Mouse (Mus musculus) limb, embryonic 10.5 days (tissue): ENCODE results near the gene Lrch1. TPM values are rescaled to one million over a fixed set of nuclear protein-coding genes. Genes with fewer than 3 reads are reported as not detected.

ENCODE experiments used
- DNase-seq: peaks from one replicate; pipeline ENCODE4 v3.0.0-alpha.2; 2017; ENCODE audit warnings: low spot score
- H3K27ac ChIP-seq: fragments of 300-500 bp; sonication (generic); 2 replicates; pipeline ENCODE4 v1.5.1; 2016; ENCODE audit warnings: mild to moderate bottlenecking
- H3K27me3 ChIP-seq: fragments of 300-500 bp; sonication (generic); 2 replicates; pipeline ENCODE4 v1.6.1; 2016; ENCODE audit warnings: low read depth, mild to moderate bottlenecking; ENCODE audit not compliant: poor library complexity, severe bottlenecking
- H3K36me3 ChIP-seq: fragments of 300-500 bp; sonication (generic); 2 replicates; pipeline ENCODE4 v1.6.1; 2016; ENCODE audit warnings: mild to moderate bottlenecking, moderate library complexity
- H3K4me1 ChIP-seq: fragments of 300-500 bp; sonication (generic); 2 replicates; pipeline ENCODE4 v1.6.1; 2016
- H3K4me3 ChIP-seq: fragments of 300-500 bp; sonication (generic); 2 replicates; pipeline ENCODE4 v1.5.1; 2016; ENCODE audit warnings: mild to moderate bottlenecking, moderate library complexity
- H3K9me3 ChIP-seq: fragments of 300-500 bp; sonication (generic); replicated peaks from 2 replicates; pipeline ENCODE4 v1.6.1; 2016; ENCODE audit warnings: mild to moderate bottlenecking
- WGBS: fragments of 180-500 bp; shearing (Covaris S2); methylation state at CpG from one replicate; pipeline ENCODE4 v1.1.7; 2016; 5-methylcytosine and 5-hydroxymethylcytosine counted together
- polyA plus RNA-seq: library from polyadenylated mRNA; unstranded; fragments of >200 nt; fragmentation: Nextera tagmentation; extraction: Ambion mirVana; gene quantifications from 2 replicates; pipeline ENCODE4 v1.2.1, GENCODE M21; 2016

Lrch1 gene
- polyA plus RNA-seq, 1 experiment from 2014 or later, result 9.9 TPM

DNA sequence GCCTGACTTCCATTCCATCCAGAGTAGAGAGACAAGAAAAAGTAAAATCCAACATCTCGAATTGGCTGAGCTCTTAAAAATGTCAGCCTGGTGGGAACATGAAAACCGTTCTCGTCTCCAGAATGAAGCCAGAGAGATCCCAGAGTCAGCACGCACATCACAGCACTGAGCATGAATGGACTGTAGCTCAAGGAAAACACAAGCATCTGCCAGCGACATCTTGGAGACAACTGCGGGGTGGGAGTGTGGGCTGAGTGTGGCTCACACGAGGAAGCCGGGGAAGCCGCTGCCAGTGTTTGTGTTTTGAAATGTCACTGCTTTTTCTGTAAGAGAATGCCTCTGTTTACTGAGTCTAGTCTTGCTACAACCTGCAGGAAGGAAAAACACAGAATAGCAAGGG lies 32.7 kb downstream of the Lrch1 start:
- Histone ChIP-seq H3K27ac (no peak overlapping the region), H3K4me3 (no peak overlapping the region), H3K27me3 (no peaks in the 10 kb centered on the region), H3K9me3 (no peaks in the 10 kb centered on the region), H3K36me3 (no peaks in the 10 kb centered on the region), H3K4me1 (peaks cover 19% of the 10 kb centered on the region)
- WGBS, result 82% methylated on average over 9 of the region's 9 CpGs
- no peak for DNase-seq

DNA sequence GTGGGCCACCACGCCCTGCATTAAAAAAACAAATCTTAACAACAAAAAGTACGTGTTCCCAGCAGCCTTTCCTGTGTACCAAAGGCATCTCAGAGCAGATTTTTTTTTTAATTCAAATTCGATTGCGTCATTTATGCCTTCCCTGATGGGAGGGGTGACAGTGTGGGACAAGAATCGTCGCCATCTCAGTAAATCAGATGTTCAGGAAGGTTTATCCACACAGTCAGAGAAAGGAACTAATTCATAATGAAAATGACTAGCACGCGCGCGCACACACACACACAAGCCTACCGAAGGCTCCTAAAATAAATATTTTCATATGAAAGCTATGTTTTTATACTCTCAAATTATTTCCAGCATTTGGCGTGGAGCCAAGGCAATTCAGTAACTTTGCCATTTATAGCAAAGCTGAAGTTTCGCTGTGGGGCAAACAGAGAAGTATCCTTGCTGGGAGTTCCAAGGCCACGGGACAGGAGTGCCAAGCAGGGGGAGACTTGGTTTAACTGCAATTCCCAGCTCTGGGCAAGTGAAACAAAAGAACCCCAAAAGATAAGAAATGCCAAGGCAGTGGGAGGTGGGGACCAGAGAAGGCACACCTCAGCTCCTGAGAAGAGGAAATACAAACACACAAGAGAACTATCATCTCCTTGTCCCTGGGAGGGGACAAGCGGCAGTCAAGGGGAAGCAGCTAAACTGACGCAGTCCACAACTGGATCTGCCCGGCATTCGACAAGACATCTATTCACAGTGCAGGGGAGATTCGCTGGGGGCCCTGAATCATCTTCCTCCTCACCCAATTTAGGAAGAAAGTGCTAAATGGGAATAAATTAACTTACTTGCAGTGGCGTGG lies 34.1 kb downstream of the Lrch1 start:
- H3K27me3 ChIP-seq, result no peaks in the 10 kb centered on the region
- H3K4me3 ChIP-seq, result no peak overlapping the region
- H3K27ac ChIP-seq, result no peak overlapping the region
- 90% methylated on average over 20 of the region's 20 CpGs for WGBS
- H3K4me1 ChIP-seq, result peaks cover 19% of the 10 kb centered on the region
- H3K36me3 ChIP-seq, result no peaks in the 10 kb centered on the region
- DNase-seq, result no peak
- no peaks in the 10 kb centered on the region for H3K9me3 ChIP-seq

DNA sequence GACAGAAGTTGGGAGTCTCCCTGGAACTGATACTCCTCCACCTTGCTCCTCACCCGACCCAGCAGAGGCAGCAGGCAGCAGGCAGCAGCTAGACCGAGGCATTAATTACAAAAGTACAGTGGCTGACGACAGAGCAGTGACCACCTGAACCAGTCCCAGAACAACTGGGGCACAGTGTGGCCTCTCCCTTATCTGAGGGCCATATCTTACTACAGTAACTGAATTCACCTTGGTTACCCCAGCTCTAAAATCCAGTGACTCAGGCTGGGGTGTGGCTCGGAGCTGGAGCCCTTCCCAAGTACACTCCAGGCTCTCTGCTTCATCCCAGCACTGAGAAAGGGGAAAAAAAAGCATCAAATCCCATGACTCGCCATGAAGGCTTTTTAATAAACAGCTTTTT lies 37.3 kb downstream of the Lrch1 start:
- no peak overlapping the region for H3K4me3 ChIP-seq
- H3K27me3 ChIP-seq, result no peaks in the 10 kb centered on the region
- peaks cover 12% of the 10 kb centered on the region; the same call in 1 of the 2 replicates for H3K4me1 ChIP-seq
- H3K9me3 ChIP-seq, result no peaks in the 10 kb centered on the region
- no peak for DNase-seq
- no peak overlapping the region for H3K27ac ChIP-seq
- WGBS, result 65% methylated on average over 5 of the region's 5 CpGs
- H3K36me3 ChIP-seq, result no peaks in the 10 kb centered on the region

DNA sequence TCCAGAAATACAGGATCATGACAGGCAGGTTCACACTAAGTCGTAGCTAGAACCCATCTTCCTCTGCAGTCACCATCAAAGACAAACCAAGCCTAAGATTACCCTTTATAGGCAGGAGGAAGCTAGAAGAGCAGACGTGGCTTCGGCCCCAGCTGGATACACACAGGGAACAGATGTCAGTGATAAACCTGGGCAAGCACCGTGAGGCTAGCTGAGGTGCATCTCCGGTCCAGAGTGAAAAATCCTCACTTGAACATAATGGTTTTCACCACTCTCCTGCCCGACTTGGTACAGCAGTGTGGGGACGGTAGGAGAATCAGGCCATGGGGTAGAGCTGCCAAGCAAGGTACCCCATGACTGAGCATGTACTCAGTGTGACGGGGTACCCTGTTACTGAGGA lies 38.7 kb downstream of the Lrch1 start:
- H3K27me3 ChIP-seq, result no peaks in the 10 kb centered on the region
- WGBS, result 81% methylated on average over 8 of the region's 8 CpGs
- H3K9me3 ChIP-seq, result no peaks in the 10 kb centered on the region
- no peak overlapping the region for H3K4me3 ChIP-seq
- H3K4me1 ChIP-seq, result 0 out of 2 replicates have a peak, but pooled peaks cover 5% of the 10 kb centered on the region
- no peak overlapping the region for H3K27ac ChIP-seq
- DNase-seq, result no peak
- H3K36me3 ChIP-seq, result no peaks in the 10 kb centered on the region

DNA sequence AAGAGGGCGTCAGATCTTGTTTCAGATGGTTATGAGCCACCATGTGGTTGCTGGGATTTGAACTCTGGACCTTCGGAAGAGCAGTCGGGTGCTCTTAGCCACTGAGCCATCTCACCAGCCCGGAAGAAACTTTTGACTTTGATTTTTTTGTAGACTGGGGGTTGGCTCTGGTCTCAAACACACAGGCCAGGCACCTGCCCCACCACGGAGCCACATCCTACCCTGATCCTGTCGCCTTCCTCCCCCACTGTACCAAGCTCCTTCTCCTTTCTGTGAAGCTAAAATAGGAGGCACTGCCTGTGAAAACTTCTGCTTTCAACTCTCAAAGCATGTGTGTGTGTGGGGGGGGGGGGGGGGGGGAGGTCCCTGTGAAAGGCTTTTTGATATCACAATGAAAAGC lies 39.4 kb downstream of the Lrch1 start:
- Histone ChIP-seq H3K4me3 (no peak overlapping the region), H3K4me1 (0 out of 2 replicates have a peak, but pooled peaks cover 6% of the 10 kb centered on the region), H3K36me3 (no peaks in the 10 kb centered on the region), H3K9me3 (no peaks in the 10 kb centered on the region), H3K27ac (no peak overlapping the region), H3K27me3 (no peaks in the 10 kb centered on the region)
- WGBS, result 88% methylated on average over 6 of the region's 6 CpGs
- no peak for DNase-seq

DNA sequence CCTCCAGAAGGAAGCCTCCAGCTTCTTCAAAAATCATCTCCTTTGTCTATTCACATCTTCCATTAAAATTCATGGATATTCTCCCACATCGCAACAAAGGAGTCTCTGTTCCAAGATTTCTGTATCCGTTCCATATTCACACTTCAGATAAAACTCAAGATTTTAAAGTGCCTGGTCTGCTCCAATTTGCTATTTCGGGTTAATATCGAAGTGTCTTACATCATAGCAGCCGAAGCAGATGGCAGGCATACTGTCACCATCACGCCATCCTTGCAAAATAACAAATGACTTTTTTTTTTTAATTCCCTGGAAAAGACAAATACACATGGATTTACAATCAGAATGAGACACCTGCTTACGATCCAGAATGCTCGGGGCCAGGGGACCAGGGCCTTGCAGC lies 40.0 kb downstream of the Lrch1 start:
- H3K27ac ChIP-seq, result no peak overlapping the region
- DNase-seq, result no peak
- 0 out of 2 replicates have a peak, but pooled peaks cover 8% of the 10 kb centered on the region for H3K4me1 ChIP-seq
- no peaks in the 10 kb centered on the region for H3K27me3 ChIP-seq
- no peaks in the 10 kb centered on the region for H3K36me3 ChIP-seq
- WGBS, result 91% methylated on average over 8 of the region's 8 CpGs
- no peaks in the 10 kb centered on the region for H3K9me3 ChIP-seq
- no peak overlapping the region for H3K4me3 ChIP-seq

DNA sequence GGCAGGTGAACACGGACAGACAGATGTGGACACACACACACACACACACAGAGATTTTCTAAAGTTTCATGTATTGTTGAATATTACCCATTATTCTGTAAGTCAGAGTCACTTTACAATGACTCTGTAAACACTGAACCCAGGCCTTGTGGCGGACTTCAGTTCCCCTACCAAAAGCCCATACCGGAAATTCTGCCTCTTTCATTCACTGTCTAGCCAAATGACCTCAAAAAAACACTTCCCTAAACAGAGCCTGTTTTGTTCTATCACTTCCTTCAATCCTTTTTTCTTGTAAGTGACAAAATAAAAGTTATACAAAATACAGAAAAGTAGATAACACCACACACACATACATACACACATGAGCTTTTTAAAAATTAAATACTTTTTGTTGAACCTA lies 41.7 kb downstream of the Lrch1 start:
- Histone ChIP-seq H3K27ac (no peak overlapping the region), H3K36me3 (no peaks in the 10 kb centered on the region), H3K27me3 (no peaks in the 10 kb centered on the region), H3K4me3 (no peak overlapping the region), H3K9me3 (no peaks in the 10 kb centered on the region), H3K4me1 (0 out of 2 replicates have a peak, but pooled peaks cover 8% of the 10 kb centered on the region)
- DNase-seq, result no peak
- WGBS, result 92% methylated on average over 3 of the region's 3 CpGs

DNA sequence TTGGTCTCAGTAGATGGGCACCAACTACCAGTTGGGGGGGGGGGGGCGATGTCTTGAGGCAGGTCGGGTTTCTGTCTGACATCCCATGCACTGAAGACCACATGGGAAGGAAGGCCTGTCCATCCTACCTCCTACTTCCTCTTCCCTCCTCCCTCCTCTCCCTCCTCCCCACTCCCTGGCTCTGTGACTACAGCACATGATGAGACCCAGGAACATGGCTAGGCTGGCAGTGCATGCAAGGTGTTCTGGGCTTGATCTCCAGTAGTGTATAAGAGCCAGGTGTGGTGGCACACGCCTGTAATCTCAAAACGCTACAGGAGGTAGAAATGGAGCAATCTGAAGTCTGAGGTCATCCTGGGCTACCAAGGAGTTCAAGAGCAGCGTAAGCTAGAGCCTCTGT lies 43.2 kb downstream of the Lrch1 start:
- H3K4me1 ChIP-seq, result 0 out of 2 replicates have a peak, but pooled peaks cover 5% of the 10 kb centered on the region
- no peaks in the 10 kb centered on the region for H3K36me3 ChIP-seq
- 83% methylated on average over 5 of the region's 5 CpGs for WGBS

DNA sequence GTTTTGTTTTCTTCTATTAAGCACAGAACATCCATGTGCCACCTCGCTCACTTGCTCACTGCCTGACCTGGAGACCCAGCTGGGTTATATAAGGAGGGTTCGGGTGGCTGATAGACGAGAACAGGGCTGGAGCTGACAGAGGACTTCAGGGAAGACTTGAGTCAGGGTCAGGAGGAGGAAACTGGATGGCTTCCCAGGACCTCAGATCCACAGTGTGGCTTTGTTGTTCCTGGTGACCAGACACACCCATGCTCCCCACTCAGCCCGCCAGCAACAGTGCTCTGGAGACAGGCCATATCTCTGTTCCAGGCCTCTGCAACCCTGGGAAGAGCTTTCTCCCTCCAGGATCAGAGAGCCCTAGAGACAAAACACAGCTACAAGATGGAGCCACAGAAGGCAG lies 44.6 kb downstream of the Lrch1 start:
- 0 out of 2 replicates have a peak, but pooled peaks cover 5% of the 10 kb centered on the region for H3K4me1 ChIP-seq
- 86% methylated on average over 4 of the region's 4 CpGs for WGBS
- no peak for DNase-seq
- H3K4me3 ChIP-seq, result no peak overlapping the region
- no peaks in the 10 kb centered on the region for H3K9me3 ChIP-seq
- H3K27me3 ChIP-seq, result no peaks in the 10 kb centered on the region
- H3K27ac ChIP-seq, result no peak overlapping the region
- no peaks in the 10 kb centered on the region for H3K36me3 ChIP-seq

More for the DNA sequence above, 43.2 kb downstream of the Lrch1 start:
- Histone ChIP-seq H3K27me3 (no peaks in the 10 kb centered on the region), H3K27ac (no peak overlapping the region), H3K4me3 (no peak overlapping the region), H3K9me3 (no peaks in the 10 kb centered on the region)
- no peak for DNase-seq

DNA sequence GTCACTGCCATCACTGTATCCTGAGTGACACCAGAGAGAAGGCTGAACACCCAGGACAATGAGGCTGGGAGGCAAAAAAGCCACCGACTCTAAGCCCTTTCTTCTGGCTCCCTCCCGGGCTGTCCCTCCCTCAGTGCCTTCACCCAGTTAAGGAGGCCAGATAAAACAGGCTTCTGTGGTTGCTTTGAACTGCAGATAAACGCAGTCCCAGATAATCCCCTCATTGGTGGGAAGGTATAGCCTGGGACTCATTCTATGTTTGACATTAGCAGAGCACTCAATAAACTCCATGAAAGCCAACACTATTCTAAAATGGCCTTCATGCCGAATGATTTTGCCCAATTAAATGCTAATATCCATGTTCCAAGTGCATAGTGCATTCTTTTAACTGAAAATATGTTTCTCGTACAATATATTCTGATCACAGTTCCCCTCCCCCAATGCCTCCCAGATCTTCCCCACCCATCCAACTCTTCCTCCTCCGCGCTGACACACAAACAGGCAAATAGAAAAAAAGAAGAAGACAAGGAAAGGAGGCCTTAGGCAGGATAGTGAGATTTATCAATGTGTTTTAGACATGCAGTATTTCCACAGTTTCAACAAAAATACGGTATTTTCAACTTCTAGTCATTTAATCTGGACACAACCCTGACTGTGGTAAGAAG lies 46.8 kb downstream of the Lrch1 start:
- WGBS, result 70% methylated on average over 8 of the region's 8 CpGs
- no peak for DNase-seq

DNA sequence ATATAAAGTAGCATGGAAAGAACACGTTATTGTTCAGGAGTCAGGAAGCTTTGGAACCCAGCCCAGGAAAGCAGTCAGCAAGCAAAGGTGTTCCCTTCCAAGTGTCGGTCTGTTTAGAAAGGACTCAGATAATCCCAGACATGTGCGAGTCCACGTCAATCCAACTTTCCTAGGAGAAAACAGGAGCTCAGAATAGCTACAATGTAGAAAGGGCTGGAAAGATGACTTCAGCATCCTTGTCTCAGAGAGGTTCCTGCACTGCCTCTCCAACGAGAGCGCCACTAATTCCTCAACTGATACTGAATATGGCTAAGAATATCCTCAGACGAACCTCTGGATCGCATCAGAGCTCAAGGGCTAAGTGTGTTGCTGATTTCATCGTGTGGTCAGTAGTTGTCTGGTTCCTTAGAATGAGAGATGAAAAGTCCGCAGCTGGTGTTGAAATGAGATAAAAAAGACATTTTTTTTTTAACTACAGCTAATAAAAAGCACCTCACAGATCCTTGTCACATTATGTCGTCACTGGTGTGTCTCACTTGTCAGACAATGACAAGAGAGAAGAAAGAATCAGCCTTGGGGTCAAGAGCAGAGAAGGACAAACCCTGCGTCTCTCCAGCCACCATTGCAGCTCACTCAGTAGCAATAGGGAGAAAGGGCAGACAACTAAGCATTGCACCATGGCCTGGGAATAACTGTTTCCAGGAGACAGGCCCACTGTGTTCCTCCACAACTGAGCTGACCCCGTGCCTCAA lies 47.5 kb downstream of the Lrch1 start:
- WGBS, result 76% methylated on average over 13 of the region's 13 CpGs
- Histone ChIP-seq H3K9me3 (no peaks in the 10 kb centered on the region), H3K27me3 (no peaks in the 10 kb centered on the region), H3K4me3 (no peak overlapping the region), H3K4me1 (0 out of 2 replicates have a peak, but pooled peaks cover 3% of the 10 kb centered on the region), H3K36me3 (no peaks in the 10 kb centered on the region), H3K27ac (no peak overlapping the region)
- DNase-seq, result no peak

More for the DNA sequence above, 46.8 kb downstream of the Lrch1 start:
- 0 out of 2 replicates have a peak, but pooled peaks cover 3% of the 10 kb centered on the region for H3K4me1 ChIP-seq
- H3K4me3 ChIP-seq, result no peak overlapping the region
- H3K27ac ChIP-seq, result no peak overlapping the region
- no peaks in the 10 kb centered on the region for H3K9me3 ChIP-seq
- no peaks in the 10 kb centered on the region for H3K27me3 ChIP-seq
- H3K36me3 ChIP-seq, result no peaks in the 10 kb centered on the region

DNA sequence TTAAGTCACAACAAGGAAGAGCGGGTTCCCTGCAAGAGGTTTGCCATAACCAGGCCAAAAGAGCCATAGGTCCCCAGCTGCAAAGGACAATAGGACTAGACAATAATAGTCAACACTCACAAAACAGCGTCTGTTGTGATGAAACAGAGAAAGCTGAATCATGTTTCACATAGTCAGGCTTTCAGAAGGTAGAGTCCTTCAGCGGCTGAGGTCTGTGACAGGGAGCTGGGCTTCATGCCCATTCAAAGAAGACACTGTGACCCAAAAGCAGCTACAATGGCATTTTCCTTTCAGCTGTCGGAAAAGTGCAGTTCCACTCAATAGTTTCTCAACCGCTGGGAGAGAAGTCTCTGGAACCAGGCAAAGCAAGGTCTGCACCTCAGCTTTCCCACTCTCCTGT lies 48.7 kb downstream of the Lrch1 start:
- Histone ChIP-seq H3K27me3 (no peaks in the 10 kb centered on the region), H3K27ac (no peak overlapping the region), H3K4me3 (no peak overlapping the region), H3K4me1 (0 out of 2 replicates have a peak, but pooled peaks cover 3% of the 10 kb centered on the region), H3K9me3 (no peaks in the 10 kb centered on the region), H3K36me3 (no peaks in the 10 kb centered on the region)
- no peak for DNase-seq
- WGBS, result 95% methylated on average over 5 of the region's 5 CpGs
